In the genomic region with DNA sequence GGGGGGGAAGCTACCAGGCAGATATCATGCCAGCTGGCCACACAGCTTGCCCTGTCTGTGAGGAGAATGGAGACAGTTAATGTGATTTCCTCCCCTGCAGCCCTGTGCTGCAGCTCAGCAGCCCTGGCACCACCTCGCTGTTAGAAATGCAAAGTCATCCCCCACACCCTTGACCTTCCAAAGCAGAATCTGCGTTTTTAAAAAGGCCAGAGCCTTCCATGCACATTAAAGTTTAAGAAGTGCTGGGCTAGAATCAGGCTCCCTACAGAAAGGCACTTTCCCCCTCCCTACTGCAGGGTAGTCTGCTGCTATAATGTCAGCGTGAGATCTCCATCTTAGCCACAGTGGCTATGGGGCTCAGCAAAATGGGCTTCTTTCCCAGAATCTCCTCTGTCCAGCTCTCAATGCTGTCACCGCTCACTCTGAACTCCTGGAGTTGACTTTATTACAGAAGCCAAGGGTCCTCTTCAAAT, we compare ENCODE assay signal across 8 mouse cellular contexts. TPM values are rescaled to one million over a fixed set of nuclear protein-coding genes. Genes with fewer than 3 reads are reported as not detected.
DNase-seq lines count a peak whose midpoint lies in the region; ATAC-seq and TF ChIP-seq lines count a peak whose summit lies in the region.

No protein-coding gene starts in this region.

- no peaks in the 10 kb centered on the region for H3K36me3 ChIP-seq in heart, embryonic 10.5 days
- no peaks in the 10 kb centered on the region for H3K36me3 ChIP-seq in G1E (replicated peaks)
- no peaks in the 10 kb centered on the region for H3K36me3 ChIP-seq in limb, embryonic 13.5 days
- no peaks in the 10 kb centered on the region for H3K36me3 ChIP-seq in forebrain, embryonic 13.5 days (ENCODE audit: poor library complexity, severe bottlenecking)

- H3K9me3 ChIP-seq in heart, embryonic 10.5 days, result no peaks in the 10 kb centered on the region
- H3K9me3 ChIP-seq in G1E (replicated peaks), result no peaks in the 10 kb centered on the region
- no peaks in the 10 kb centered on the region for H3K9me3 ChIP-seq in limb, embryonic 13.5 days
- no peaks in the 10 kb centered on the region for H3K9me3 ChIP-seq in forebrain, embryonic 13.5 days (replicated peaks)

- 35% methylated on average over 4 of the region's 4 CpGs for WGBS in heart, embryonic 10.5 days
- WGBS in limb, embryonic 13.5 days, result 28% methylated on average over 4 of the region's 4 CpGs
- WGBS in forebrain, embryonic 13.5 days, result 50% methylated on average over 4 of the region's 4 CpGs

- H3K27ac ChIP-seq in heart, embryonic 10.5 days, result peak overlapping the region; percentile 76
- H3K27ac ChIP-seq in limb, embryonic 13.5 days, result 0 out of 2 replicates have a peak overlapping the region, but pooled peaks have one; percentile 1
- H3K27ac ChIP-seq in left cerebral cortex, adult 2 months, result no peak overlapping the region
- H3K27ac ChIP-seq in forebrain, embryonic 13.5 days, result no peak overlapping the region

- H3K4me2 ChIP-seq in limb, embryonic 13.5 days (replicated peaks), result no peak overlapping the region
- no peak overlapping the region for H3K4me2 ChIP-seq in forebrain, embryonic 13.5 days

- TF ChIP-seq CTCF in G1E (IDR thresholded peaks at IDR 0.05; ENCODE audit: low read depth, low read length), result no peak
- TF ChIP-seq CTCF in left cerebral cortex, adult 2 months (IDR thresholded peaks at IDR 0.05), result no peak

- H3K27me3 ChIP-seq in heart, embryonic 10.5 days (ENCODE audit: insufficient read depth, poor library complexity, severe bottlenecking), result no peaks in the 10 kb centered on the region
- peaks cover 14% of the 10 kb centered on the region for H3K27me3 ChIP-seq in G1E (ENCODE audit: insufficient read depth, low read length)
- H3K27me3 ChIP-seq in limb, embryonic 13.5 days, result no peaks in the 10 kb centered on the region
- H3K27me3 ChIP-seq in forebrain, embryonic 13.5 days, result no peaks in the 10 kb centered on the region

- no peak for DNase-seq in heart, embryonic 10.5 days (ENCODE audit: low spot score)
- DNase-seq in heart, adult 9 months (ENCODE audit: low spot score in 2 of 2), result no peak
- DNase-seq in G1E (ENCODE audit: low spot score), result no peak
- DNase-seq in brain, adult 2 months (ENCODE audit: low read depth, low spot score), result peak; percentile 53
- no peak for DNase-seq in left cerebral cortex, adult 2 months (ENCODE audit: extremely low spot score in 1 of 2, low spot score in 2 of 2)
- no peak for DNase-seq in yolk sac, embryonic 10.5 days (ENCODE audit: low spot score)

- H3K4me3 ChIP-seq in heart, embryonic 10.5 days, result no peak overlapping the region
- H3K4me3 ChIP-seq in G1E (ENCODE audit: low read depth, low read length), result no peak overlapping the region; the same call in 1 of the 2 replicates
- no peak overlapping the region for H3K4me3 ChIP-seq in limb, embryonic 13.5 days
- H3K4me3 ChIP-seq in left cerebral cortex, adult 2 months, result no peak overlapping the region
- no peak overlapping the region for H3K4me3 ChIP-seq in forebrain, embryonic 13.5 days

- peaks cover 8% of the 10 kb centered on the region for H3K4me1 ChIP-seq in heart, embryonic 10.5 days
- peaks cover 21% of the 10 kb centered on the region for H3K4me1 ChIP-seq in G1E (ENCODE audit: insufficient read depth, low read depth, low read length)
- no peaks in the 10 kb centered on the region for H3K4me1 ChIP-seq in limb, embryonic 13.5 days
- H3K4me1 ChIP-seq in forebrain, embryonic 13.5 days, result no peaks in the 10 kb centered on the region

- no peak overlapping the region for H3K9ac ChIP-seq in limb, embryonic 13.5 days
- no peak overlapping the region for H3K9ac ChIP-seq in forebrain, embryonic 13.5 days

- ATAC-seq in G1E (ENCODE audit: extremely low read depth, insufficient number of reproducible peaks, low FRiP score, poor library complexity, severe bottlenecking), result peak; percentile 40; the same call in 1 of the 2 replicates
- no peak for ATAC-seq in limb, embryonic 13.5 days (ENCODE audit: low FRiP score, low read depth)
- no peak for ATAC-seq in forebrain, embryonic 13.5 days

- intact Hi-C loops in left cerebral cortex, adult 2 months (cut with DNase I), result no loop called here

RNA-seq across cellular contexts. Expression of gene Tfrc, which starts 10.8 kb away (rescaled TPM):
- 72.0 and 82.0 TPM in 2 replicates for polyA plus RNA-seq in heart, embryonic 10.5 days (2016; fragmentation: Nextera tagmentation; extraction: Ambion mirVana)
- 418 and 507 TPM in 2 replicates for total RNA-seq in G1E (2014; fragmentation: Nextera tagmentation)
- total RNA-seq in G1E (2017), result 571 and 620 TPM in 2 replicates
- polyA plus RNA-seq in G1E (2012), result 3.9 and 14.2 TPM in 2 replicates
- 22.4 and 24.2 TPM in 2 replicates for polyA plus RNA-seq in limb, embryonic 13.5 days (2015; fragmentation: Nextera tagmentation; extraction: Ambion mirVana)
- total RNA-seq in left cerebral cortex, adult 2 months (2021), result 10 to 100 TPM; 68.3 to 85.0 TPM
- polyA plus RNA-seq in forebrain, embryonic 13.5 days (2015; fragmentation: Nextera tagmentation; extraction: Ambion mirVana), result 32.0 and 42.1 TPM in 2 replicates

RNA-seq across cellular contexts. Expression of gene Tnk2, which starts 45.7 kb away (rescaled TPM):
- polyA plus RNA-seq in heart, embryonic 10.5 days (2016; fragmentation: Nextera tagmentation; extraction: Ambion mirVana), result 6.5 and 9.2 TPM in 2 replicates
- total RNA-seq in G1E (2014; fragmentation: Nextera tagmentation) (27.3 and 31.5 TPM in 2 replicates), G1E (2017) (11.8 and 13.4 TPM in 2 replicates)
- 197 and 236 TPM in 2 replicates for polyA plus RNA-seq in G1E (2012)
- 12.2 and 12.8 TPM in 2 replicates for polyA plus RNA-seq in limb, embryonic 13.5 days (2015; fragmentation: Nextera tagmentation; extraction: Ambion mirVana)
- 100 to 1,000 TPM; 239 to 244 TPM for total RNA-seq in left cerebral cortex, adult 2 months (2021)
- 14.6 TPM in 2 replicates for polyA plus RNA-seq in forebrain, embryonic 13.5 days (2015; fragmentation: Nextera tagmentation; extraction: Ambion mirVana)

Comparison
In these comparisons a context has a peak if more than half of its experiments do, and no peak if none do; other contexts are left out.
1. H3K27ac ChIP-seq: peak in heart, embryonic 10.5 days (single experiment) and limb, embryonic 13.5 days (single experiment); none in left cerebral cortex, adult 2 months (single experiment) and forebrain, embryonic 13.5 days (single experiment).
2. RNA of gene Tnk2, which starts 45.7 kb away (polyA plus RNA-seq): 197 to 236 TPM in G1E; 14.6 TPM in forebrain, embryonic 13.5 days, 12.2 to 12.8 TPM in limb, embryonic 13.5 days and 6.5 to 9.2 TPM in heart, embryonic 10.5 days; every median in the first group is over 10 times any median in the second.